Mouse (Mus musculus): ENCODE data around the gene Hint3. TPM values are rescaled to one million over a fixed set of nuclear protein-coding genes. Genes with fewer than 3 reads are reported as not detected.
"Not testable (repeated sequence)": the region's sequence is repeated elsewhere in the genome, so short reads cannot be mapped to it uniquely, and the experiment has no call there.

The Hint3 gene
- polyA plus RNA-seq (2015; fragmentation: Nextera tagmentation; extraction: Ambion mirVana) = 17.2 and 21.2 TPM in 2 replicates

DNA sequence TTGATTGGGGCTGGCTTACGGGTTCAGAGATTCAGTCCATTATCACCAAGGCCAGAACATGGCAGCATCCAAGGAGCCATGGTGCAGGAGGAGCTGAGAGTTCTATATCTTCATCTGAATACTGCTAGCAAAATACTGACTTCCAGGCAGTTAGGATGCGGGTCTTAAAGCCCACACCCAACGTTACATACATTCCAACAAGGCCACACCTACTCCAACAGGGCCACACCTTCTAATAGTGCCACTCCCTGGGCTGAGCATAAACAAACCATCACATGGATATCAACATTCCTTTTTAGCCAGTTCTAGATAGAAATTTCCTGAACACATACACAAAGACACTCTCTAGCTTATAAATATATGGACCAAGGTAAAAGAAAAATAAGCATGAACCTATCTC is at the start of gene Hint3:
Hint3 (minus strand) TSS at position 120 of the 400 bp plus-strand sequence.
- no peak for ATAC-seq
- no peaks in the 10 kb centered on the region for H3K36me3 ChIP-seq (ENCODE audit: control insufficient read depth, insufficient read depth, low read length)
- H3K9ac ChIP-seq (ENCODE audit: low read depth, low read length) = no peak within 1 kb of the TSS
- no peaks in the 10 kb centered on the region for H3K27me3 ChIP-seq (replicated peaks; ENCODE audit: control insufficient read depth, insufficient read depth, low read length)
- no peaks in the 10 kb centered on the region for H3K9me3 ChIP-seq (ENCODE audit: control insufficient read depth, low read length)
- H3K4me2 ChIP-seq (ENCODE audit: low read length) = no peak within 1 kb of the TSS
- H3K27ac ChIP-seq (ENCODE audit: low read depth, low read length) = no peak within 1 kb of the TSS
- H3K4me3 ChIP-seq (ENCODE audit: low read length) = no peak within 1 kb of the TSS
- 95% methylated on average over 3 of the region's 3 CpGs for WGBS
- H3K4me1 ChIP-seq (ENCODE audit: control insufficient read depth, insufficient read depth, low read depth, low read length) = no peaks in the 10 kb centered on the region

GRCm38 (mm10) chr10:30678051-30678450 is 48.6 kb upstream of the Hint3 start:
- no peak for ATAC-seq
- H3K9me3 ChIP-seq (ENCODE audit: control insufficient read depth, low read length) = no peaks in the 10 kb centered on the region
- no peak overlapping the region for H3K27ac ChIP-seq (ENCODE audit: low read depth, low read length)
- WGBS = 51% methylated on average over 2 of the region's 2 CpGs
- no peak overlapping the region for H3K9ac ChIP-seq (ENCODE audit: low read depth, low read length)
- peaks cover 2% of the 10 kb centered on the region; the same call in 1 of the 2 replicates for H3K36me3 ChIP-seq (ENCODE audit: control insufficient read depth, insufficient read depth, low read length)
- H3K4me2 ChIP-seq (ENCODE audit: low read length) = no peak overlapping the region
- H3K4me3 ChIP-seq (ENCODE audit: low read length) = no peak overlapping the region
- H3K27me3 ChIP-seq (replicated peaks; ENCODE audit: control insufficient read depth, insufficient read depth, low read length) = no peaks in the 10 kb centered on the region
- no peaks in the 10 kb centered on the region for H3K4me1 ChIP-seq (ENCODE audit: control insufficient read depth, insufficient read depth, low read depth, low read length)

- Histone ChIP-seq H3K4me2 (ENCODE audit: low read length) (no peak overlapping the region), H3K36me3 (ENCODE audit: control insufficient read depth, insufficient read depth, low read length) (peaks cover 2% of the 10 kb centered on the region; the same call in 1 of the 2 replicates), H3K9me3 (ENCODE audit: control insufficient read depth, low read length) (0 out of 2 replicates have a peak, but pooled peaks cover 4% of the 10 kb centered on the region), H3K27me3 (replicated peaks; ENCODE audit: control insufficient read depth, insufficient read depth, low read length) (no peaks in the 10 kb centered on the region), H3K4me1 (ENCODE audit: control insufficient read depth, insufficient read depth, low read depth, low read length) (no peaks in the 10 kb centered on the region), H3K27ac (ENCODE audit: low read depth, low read length) (no peak overlapping the region), H3K9ac (ENCODE audit: low read depth, low read length) (no peak overlapping the region), H3K4me3 (ENCODE audit: low read length) (no peak overlapping the region)
- no peak for ATAC-seq
- WGBS = 96% methylated on average over 3 of the region's 3 CpGs
Observed at GRCm38 (mm10) chr10:30674825-30675224, 45.4 kb upstream of the Hint3 start.

DNA sequence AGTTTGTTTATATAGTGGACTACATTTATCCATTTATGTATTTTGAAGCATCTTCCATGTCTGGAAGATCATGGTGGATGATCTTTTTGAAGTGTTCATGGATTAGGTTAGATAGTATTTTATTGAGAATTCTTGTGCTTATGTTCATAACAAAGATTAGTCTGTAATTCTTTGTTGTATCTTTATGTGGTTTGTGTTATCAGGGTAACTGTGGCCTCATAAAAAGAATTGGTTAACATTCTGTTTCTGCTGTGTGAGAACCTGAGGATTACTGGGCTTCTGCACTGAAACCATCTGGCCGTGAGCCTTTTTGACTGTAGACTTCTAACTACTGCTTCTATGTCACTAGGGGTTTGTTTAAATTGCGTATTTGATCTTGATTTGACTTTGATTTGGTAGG is 37.1 kb upstream of the Hint3 start:
- Histone ChIP-seq H3K4me3 (ENCODE audit: low read length) (no peak overlapping the region), H3K4me1 (ENCODE audit: control insufficient read depth, insufficient read depth, low read depth, low read length) (no peaks in the 10 kb centered on the region), H3K9ac (ENCODE audit: low read depth, low read length) (no peak overlapping the region), H3K27ac (ENCODE audit: low read depth, low read length) (no peak overlapping the region), H3K9me3 (ENCODE audit: control insufficient read depth, low read length) (0 out of 2 replicates have a peak, but pooled peaks cover 4% of the 10 kb centered on the region), H3K4me2 (ENCODE audit: low read length) (no peak overlapping the region), H3K36me3 (ENCODE audit: control insufficient read depth, insufficient read depth, low read length) (peaks cover under 1% of the 10 kb centered on the region), H3K27me3 (replicated peaks; ENCODE audit: control insufficient read depth, insufficient read depth, low read length) (no peaks in the 10 kb centered on the region)
- WGBS = 90% methylated on average over 2 of the region's 2 CpGs
- ATAC-seq = no peak

- no peak for ATAC-seq
Observed at GRCm38 (mm10) chr10:30660564-30661328, 31.3 kb upstream of the Hint3 start.

GRCm38 (mm10) chr10:30655655-30656054 is 26.2 kb upstream of the Hint3 start:
- no peak for ATAC-seq
- 22% methylated on average over 5 of the region's 5 CpGs for WGBS
- H3K4me2 ChIP-seq (ENCODE audit: low read length) = peak overlapping the region; percentile 15; the same call in 1 of the 2 replicates

More at GRCm38 (mm10) chr10:30660564-30661328, 31.3 kb upstream of the Hint3 start:
- Histone ChIP-seq H3K4me1 (ENCODE audit: control insufficient read depth, insufficient read depth, low read depth, low read length) (no peaks in the 10 kb centered on the region), H3K9ac (ENCODE audit: low read depth, low read length) (no peak overlapping the region), H3K4me2 (ENCODE audit: low read length) (no peak overlapping the region), H3K36me3 (ENCODE audit: control insufficient read depth, insufficient read depth, low read length) (peaks cover 8% of the 10 kb centered on the region), H3K4me3 (ENCODE audit: low read length) (no peak overlapping the region), H3K27ac (ENCODE audit: low read depth, low read length) (no peak overlapping the region), H3K27me3 (replicated peaks; ENCODE audit: control insufficient read depth, insufficient read depth, low read length) (no peaks in the 10 kb centered on the region), H3K9me3 (ENCODE audit: control insufficient read depth, low read length) (no peaks in the 10 kb centered on the region)
- 88% methylated on average over 6 of the region's 6 CpGs for WGBS

GRCm38 (mm10) chr10:30647681-30648080 is 18.2 kb upstream of the Hint3 start:
- Histone ChIP-seq H3K9me3 (ENCODE audit: control insufficient read depth, low read length) (no peaks in the 10 kb centered on the region), H3K36me3 (ENCODE audit: control insufficient read depth, insufficient read depth, low read length) (peaks cover 8% of the 10 kb centered on the region), H3K9ac (ENCODE audit: low read depth, low read length) (no peak overlapping the region), H3K4me2 (ENCODE audit: low read length) (no peak overlapping the region), H3K4me1 (ENCODE audit: control insufficient read depth, insufficient read depth, low read depth, low read length) (no peaks in the 10 kb centered on the region), H3K27me3 (replicated peaks; ENCODE audit: control insufficient read depth, insufficient read depth, low read length) (no peaks in the 10 kb centered on the region), H3K27ac (ENCODE audit: low read depth, low read length) (no peak overlapping the region), H3K4me3 (ENCODE audit: low read length) (no peak overlapping the region)
- 51% methylated on average over 2 of the region's 2 CpGs for WGBS
- no peak for ATAC-seq

More at GRCm38 (mm10) chr10:30655655-30656054, 26.2 kb upstream of the Hint3 start:
- Histone ChIP-seq H3K4me3 (ENCODE audit: low read length) (no peak overlapping the region), H3K9ac (ENCODE audit: low read depth, low read length) (no peak overlapping the region), H3K9me3 (ENCODE audit: control insufficient read depth, low read length) (no peaks in the 10 kb centered on the region), H3K36me3 (ENCODE audit: control insufficient read depth, insufficient read depth, low read length) (peaks cover 10% of the 10 kb centered on the region), H3K4me1 (ENCODE audit: control insufficient read depth, insufficient read depth, low read depth, low read length) (no peaks in the 10 kb centered on the region), H3K27me3 (replicated peaks; ENCODE audit: control insufficient read depth, insufficient read depth, low read length) (no peaks in the 10 kb centered on the region), H3K27ac (ENCODE audit: low read depth, low read length) (no peak overlapping the region)

DNA sequence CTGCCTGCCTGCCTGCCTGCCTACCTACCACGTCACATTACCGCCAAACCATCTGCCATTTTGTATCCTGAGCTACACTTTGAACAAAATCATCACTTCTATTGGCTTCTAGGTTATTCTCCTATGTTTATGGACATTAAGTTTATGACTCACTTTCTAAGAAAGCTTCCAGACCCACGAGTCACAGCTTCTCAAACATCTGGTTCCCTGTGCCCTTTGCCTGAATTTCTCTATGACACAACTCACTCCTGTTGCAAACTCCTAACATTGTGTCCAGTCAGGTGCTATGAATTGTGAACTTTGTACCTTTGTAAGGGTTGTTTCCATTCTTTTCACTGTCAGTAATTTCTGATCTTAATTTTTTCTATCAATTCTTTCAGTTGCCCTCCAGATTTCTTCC is 8.8 kb upstream of the Hint3 start:
- Histone ChIP-seq H3K36me3 (ENCODE audit: control insufficient read depth, insufficient read depth, low read length) (no peaks in the 10 kb centered on the region), H3K4me2 (ENCODE audit: low read length) (no peak overlapping the region), H3K4me3 (ENCODE audit: low read length) (no peak overlapping the region), H3K4me1 (ENCODE audit: control insufficient read depth, insufficient read depth, low read depth, low read length) (no peaks in the 10 kb centered on the region), H3K9me3 (ENCODE audit: control insufficient read depth, low read length) (no peaks in the 10 kb centered on the region), H3K27ac (ENCODE audit: low read depth, low read length) (no peak overlapping the region), H3K27me3 (replicated peaks; ENCODE audit: control insufficient read depth, insufficient read depth, low read length) (no peaks in the 10 kb centered on the region), H3K9ac (ENCODE audit: low read depth, low read length) (no peak overlapping the region)
- ATAC-seq = no peak
- 79% methylated on average over 3 of the region's 3 CpGs for WGBS

DNA sequence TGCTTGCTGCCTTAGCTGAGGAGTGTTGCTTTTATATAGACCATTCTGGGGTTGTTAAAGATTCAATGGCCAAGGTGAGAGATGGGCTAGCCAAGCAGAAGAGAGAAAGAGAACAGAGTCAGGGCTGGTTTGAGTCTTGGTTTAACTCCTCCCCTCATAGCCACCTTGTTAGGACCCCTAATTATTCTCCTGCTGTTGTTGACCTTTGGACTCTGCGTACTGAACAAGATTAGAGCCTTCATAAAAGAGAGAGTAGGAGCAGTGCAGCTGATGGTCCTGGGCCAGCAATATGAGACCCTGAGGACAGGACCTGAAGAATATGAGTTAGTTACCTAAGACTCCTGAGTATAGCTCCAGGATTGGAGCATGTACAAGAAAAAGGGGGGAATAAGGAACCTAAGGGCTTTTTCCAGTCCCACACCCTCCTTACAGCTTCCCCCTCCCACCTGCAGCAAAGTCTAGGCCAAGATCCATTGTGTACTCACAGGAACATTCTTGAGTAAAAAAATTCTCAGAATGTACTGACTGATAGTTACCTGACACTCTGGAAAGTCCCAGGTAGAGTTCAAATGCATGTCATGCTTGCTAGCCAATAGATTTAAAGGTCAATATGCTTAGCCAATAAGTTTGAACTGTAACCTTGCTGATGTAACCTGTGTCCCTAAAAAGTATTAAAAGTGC is 7.2 kb upstream of the Hint3 start:
- not testable (repeated sequence) for H3K9me3 ChIP-seq (ENCODE audit: control insufficient read depth, low read length); ATAC-seq; H3K27ac ChIP-seq (ENCODE audit: low read depth, low read length); H3K4me2 ChIP-seq (ENCODE audit: low read length); H3K27me3 ChIP-seq (replicated peaks; ENCODE audit: control insufficient read depth, insufficient read depth, low read length); H3K9ac ChIP-seq (ENCODE audit: low read depth, low read length); H3K36me3 ChIP-seq (ENCODE audit: control insufficient read depth, insufficient read depth, low read length); H3K4me1 ChIP-seq (ENCODE audit: control insufficient read depth, insufficient read depth, low read depth, low read length); H3K4me3 ChIP-seq (ENCODE audit: low read length)
- 89% methylated on average over 1 of the region's 1 CpGs for WGBS
